Mouse (Mus musculus): ENCODE measurements at regions not wholly inside any gene's neighbourhood (a gene's known extent, or its start where the extent isn't known, plus 50 kb on each side); places are given as distances from the start of the nearest gene placed in this dataset.
A peak's percentile ranks its signal among the peaks of the same experiment; 100 is the strongest.

DNA sequence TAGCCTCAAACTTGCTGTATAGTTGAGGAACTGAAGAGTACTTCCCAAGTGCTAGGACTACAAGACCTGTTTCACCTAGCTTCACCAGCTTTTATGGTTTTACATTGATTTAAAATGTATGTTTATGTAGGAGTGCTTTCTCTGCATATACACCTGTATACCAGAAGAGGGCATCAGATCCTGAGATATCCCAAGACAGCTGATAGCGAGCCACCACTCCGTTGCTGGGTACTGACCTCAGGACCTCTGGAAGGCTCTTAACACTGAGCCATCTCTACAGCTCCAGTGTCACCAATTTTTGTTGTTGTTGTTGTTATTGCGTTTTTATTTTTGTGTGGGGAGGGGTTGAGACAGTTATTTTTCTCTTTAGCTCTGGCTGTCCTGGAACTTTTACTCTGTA is 55.9 kb upstream of the Ddx3x start:
- Histone ChIP-seq H3K27ac (ENCODE audit: insufficient read depth, low read depth, low read length) (no peak overlapping the region), H3K27me3 (ENCODE audit: control insufficient read depth, insufficient read depth, low read length) (no peaks in the 10 kb centered on the region), H3K4me1 (ENCODE audit: control insufficient read depth, insufficient read depth, insufficient read length, low read length) (no peaks in the 10 kb centered on the region; the same call in 1 of the 2 replicates), H3K4me3 (ENCODE audit: low read depth, low read length) (no peak overlapping the region), H3K36me3 (ENCODE audit: control insufficient read depth, insufficient read depth, low read length) (no peaks in the 10 kb centered on the region)
- TF ChIP-seq CTCF (IDR thresholded peaks at IDR 0.05; ENCODE audit: extremely low read depth, insufficient read length, insufficient replicate concordance, low read depth, low read length): peak; percentile 45; the same call in 1 of the 2 replicates
- no peak for TF ChIP-seq POLR2A (IDR thresholded peaks at IDR 0.05; ENCODE audit: low read depth, low read length)
- WGBS: 8% methylated on average over 3 of the region's 3 CpGs

DNA sequence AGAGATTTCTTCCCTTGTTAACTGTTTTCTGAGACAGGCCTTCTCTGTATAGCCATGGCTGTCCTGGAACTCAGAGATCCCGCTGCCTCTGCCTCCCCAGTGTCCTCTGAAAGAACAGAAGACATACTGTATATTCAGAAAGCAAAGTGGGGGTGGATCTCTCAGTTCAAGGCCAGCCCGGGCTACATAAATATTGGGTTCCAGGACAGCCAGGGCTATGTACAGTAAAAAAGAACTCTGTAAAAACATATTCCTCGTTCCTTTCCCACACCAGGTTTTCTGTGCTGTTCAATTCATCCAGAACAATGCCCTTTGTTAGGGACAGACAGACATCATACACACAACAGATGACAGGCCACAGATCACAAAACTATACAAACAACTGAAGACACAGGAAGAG is 54.3 kb upstream of the Ddx3x start:
- Histone ChIP-seq H3K27ac (ENCODE audit: insufficient read depth, low read depth, low read length) (no peak overlapping the region), H3K4me3 (ENCODE audit: low read depth, low read length) (no peak overlapping the region), H3K27me3 (ENCODE audit: control insufficient read depth, insufficient read depth, low read length) (no peaks in the 10 kb centered on the region), H3K36me3 (ENCODE audit: control insufficient read depth, insufficient read depth, low read length) (no peaks in the 10 kb centered on the region), H3K4me1 (ENCODE audit: control insufficient read depth, insufficient read depth, insufficient read length, low read length) (peaks cover 3% of the 10 kb centered on the region; the same call in 1 of the 2 replicates)
- WGBS: 79% methylated on average over 3 of the region's 3 CpGs
- no peak for TF ChIP-seq POLR2A (IDR thresholded peaks at IDR 0.05; ENCODE audit: low read depth, low read length)
- no peak for TF ChIP-seq CTCF (IDR thresholded peaks at IDR 0.05; ENCODE audit: extremely low read depth, insufficient read length, insufficient replicate concordance, low read depth, low read length)

DNA sequence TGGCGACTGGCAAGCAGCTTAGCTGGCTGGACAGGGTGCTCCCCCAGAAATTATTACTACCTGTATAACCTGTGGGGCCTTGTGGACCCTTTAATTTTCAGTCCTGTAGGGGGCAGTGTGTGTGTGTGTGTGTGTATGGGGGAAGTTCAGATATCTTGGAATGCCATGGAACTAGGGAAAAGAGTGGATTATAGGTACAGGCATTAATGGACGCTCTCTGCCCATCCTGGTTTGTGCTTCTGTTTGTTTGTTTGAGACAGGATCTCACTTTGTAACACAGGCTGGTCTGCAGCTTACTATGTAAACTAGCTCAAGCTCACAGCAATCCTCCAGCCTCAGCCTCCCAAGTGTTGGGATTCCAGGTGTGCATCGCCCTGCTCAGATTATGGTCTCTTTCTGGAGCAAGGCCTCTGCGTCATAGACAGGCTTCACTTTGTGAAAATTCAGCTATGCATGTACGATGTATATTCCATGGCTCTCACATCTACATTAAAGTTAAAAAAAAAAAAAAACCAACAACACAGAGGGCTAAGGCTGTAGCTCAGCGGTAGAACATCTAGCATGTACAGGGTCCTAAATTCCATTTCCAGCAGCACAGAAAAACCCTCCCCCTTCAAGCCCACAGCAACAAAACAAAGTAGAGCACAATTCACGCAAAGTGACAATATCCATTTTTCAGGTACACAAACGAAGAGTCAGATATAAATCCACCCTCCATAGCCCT is 50.7 kb upstream of the Ddx3x start:
- 16% methylated on average over 8 of the region's 8 CpGs for WGBS
- Histone ChIP-seq H3K27ac (ENCODE audit: insufficient read depth, low read depth, low read length) (peak overlapping the region; percentile 96), H3K36me3 (ENCODE audit: control insufficient read depth, insufficient read depth, low read length) (no peaks in the 10 kb centered on the region), H3K27me3 (ENCODE audit: control insufficient read depth, insufficient read depth, low read length) (no peaks in the 10 kb centered on the region), H3K4me1 (ENCODE audit: control insufficient read depth, insufficient read depth, insufficient read length, low read length) (peaks cover 7% of the 10 kb centered on the region; the same call in 1 of the 2 replicates), H3K4me3 (ENCODE audit: low read depth, low read length) (peak overlapping the region; percentile 29; the same call in 1 of the 2 replicates)
- peak; percentile 45; the same call in 1 of the 2 replicates for TF ChIP-seq CTCF (IDR thresholded peaks at IDR 0.05; ENCODE audit: extremely low read depth, insufficient read length, insufficient replicate concordance, low read depth, low read length)
- no peak for TF ChIP-seq POLR2A (IDR thresholded peaks at IDR 0.05; ENCODE audit: low read depth, low read length)

DNA sequence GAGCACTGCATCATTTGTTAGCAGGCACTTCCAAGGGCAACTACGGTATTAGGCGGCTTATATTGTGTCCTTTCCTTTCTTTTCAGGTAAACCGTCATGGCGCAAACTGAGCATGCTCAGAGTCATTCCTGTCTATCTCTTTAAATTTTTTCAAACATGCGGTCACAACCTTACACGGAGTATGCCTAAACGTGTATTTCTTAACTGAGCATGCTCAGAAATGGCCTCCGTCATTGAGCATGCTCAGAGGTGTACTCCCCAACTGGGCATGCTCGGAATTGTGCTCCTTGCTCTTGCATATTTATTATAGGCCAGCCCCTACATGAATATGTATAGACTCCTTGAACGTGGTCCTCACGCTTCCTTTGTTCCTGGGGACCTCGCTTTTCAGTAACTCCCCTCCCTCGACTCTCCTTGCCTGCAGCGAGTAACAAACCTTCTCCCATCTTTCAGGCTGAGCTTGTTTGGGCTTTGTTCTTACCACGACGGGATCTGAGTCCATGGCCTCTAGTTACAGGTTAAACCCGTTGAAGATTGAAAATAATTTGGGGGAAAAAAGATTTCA is 50.1 kb upstream of the Ddx3x start:
- Histone ChIP-seq H3K4me1 (ENCODE audit: control insufficient read depth, insufficient read depth, insufficient read length, low read length) (peaks cover 10% of the 10 kb centered on the region; the same call in 1 of the 2 replicates), H3K27me3 (ENCODE audit: control insufficient read depth, insufficient read depth, low read length) (no peaks in the 10 kb centered on the region), H3K27ac (ENCODE audit: insufficient read depth, low read depth, low read length) (peak overlapping the region; percentile 96), H3K36me3 (ENCODE audit: control insufficient read depth, insufficient read depth, low read length) (no peaks in the 10 kb centered on the region), H3K4me3 (ENCODE audit: low read depth, low read length) (peak overlapping the region; percentile 77)
- TF ChIP-seq POLR2A (IDR thresholded peaks at IDR 0.05; ENCODE audit: low read depth, low read length) (no peak), CTCF (IDR thresholded peaks at IDR 0.05; ENCODE audit: extremely low read depth, insufficient read length, insufficient replicate concordance, low read depth, low read length) (no peak)
- 7% methylated on average over 17 of the region's 17 CpGs for WGBS
